Comparison of ENCODE assay signal across 8 mouse cellular contexts in the genomic region with DNA sequence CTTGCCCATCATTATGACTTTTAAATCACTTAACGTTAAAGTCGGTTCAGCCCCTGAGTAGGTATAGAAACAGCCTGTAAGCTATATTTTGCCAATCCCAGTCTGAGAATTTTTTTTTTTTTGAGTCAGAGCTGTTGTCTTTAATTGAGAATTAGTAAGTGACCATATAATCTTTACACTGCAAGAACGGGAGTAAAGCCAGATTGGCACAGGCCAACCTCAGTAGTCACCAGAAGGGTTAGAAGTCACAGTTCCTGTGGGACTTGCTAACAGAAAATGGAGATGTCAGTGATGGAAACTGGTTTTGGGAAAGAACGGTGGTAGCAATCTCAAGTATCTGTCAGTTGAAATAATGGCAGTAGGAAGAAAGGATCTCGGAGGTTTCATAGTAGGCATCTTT. TPM values are rescaled to one million over a fixed set of nuclear protein-coding genes. Genes with fewer than 3 reads are reported as not detected.
DNase-seq lines count a peak whose midpoint lies in the region; ATAC-seq and TF ChIP-seq lines count a peak whose summit lies in the region.
"Had no signal": no experiment of that assay in that cellular context is flagged by ENCODE, and none has a peak within 500 bp of the region (broad histone marks: within the 10 kb centered on the region; RNA-seq: fewer than 3 reads in every experiment).

No protein-coding gene starts in this region.

- intact Hi-C loops in left cerebral cortex, postnatal 14 days (cut with DNase I) = loop anchor here (5.0 kb wide), 2 partner anchors 73 to 132 kb away; no protein-coding TSS in a partner anchor

- peak overlapping the region; percentile 76; the same call in 1 of the 2 replicates for H3K4me2 ChIP-seq in intestine, embryonic 14.5 days (ENCODE audit: low read length)
- no peak overlapping the region for H3K4me2 ChIP-seq in intestine, embryonic 16.5 days (ENCODE audit: low read depth, low read length)
- H3K4me2 ChIP-seq in forebrain, postnatal 0 days (ENCODE audit: low read depth) = peak overlapping the region; percentile 67; the same call in 1 of the 2 replicates
- peak overlapping the region; percentile 93 for H3K4me2 ChIP-seq in liver, postnatal 0 days (ENCODE audit: low read depth, low read length)

- no peaks in the 10 kb centered on the region for H3K27me3 ChIP-seq in intestine, embryonic 14.5 days (replicated peaks; ENCODE audit: control insufficient read depth, insufficient read depth, low read length)
- H3K27me3 ChIP-seq in intestine, embryonic 16.5 days (replicated peaks; ENCODE audit: control insufficient read depth, insufficient read depth, low read length) = no peaks in the 10 kb centered on the region
- H3K27me3 ChIP-seq in forebrain, postnatal 0 days (ENCODE audit: insufficient read depth, low read length) = no peaks in the 10 kb centered on the region
- H3K27me3 ChIP-seq in liver, postnatal 0 days (ENCODE audit: insufficient read depth, low read length) = no peaks in the 10 kb centered on the region

- no peak overlapping the region for H3K27ac ChIP-seq in intestine, embryonic 14.5 days (ENCODE audit: low read depth)
- H3K27ac ChIP-seq in intestine, embryonic 16.5 days (ENCODE audit: low read length) = no peak overlapping the region
- H3K27ac ChIP-seq in forebrain, postnatal 0 days (ENCODE audit: low read depth, low read length) = no peak overlapping the region
- no peak overlapping the region for H3K27ac ChIP-seq in liver, postnatal 0 days (ENCODE audit: low read depth)

- no peaks in the 10 kb centered on the region for H3K9me3 ChIP-seq in intestine, embryonic 14.5 days (ENCODE audit: control insufficient read depth, low read length)
- H3K9me3 ChIP-seq in intestine, embryonic 16.5 days (ENCODE audit: control insufficient read depth, low read length) = no peaks in the 10 kb centered on the region
- no peaks in the 10 kb centered on the region for H3K9me3 ChIP-seq in forebrain, postnatal 0 days (ENCODE audit: low read length)
- H3K9me3 ChIP-seq in liver, postnatal 0 days (ENCODE audit: low read length) = no peaks in the 10 kb centered on the region

- H3K9ac ChIP-seq in intestine, embryonic 14.5 days (ENCODE audit: low read length) = no peak overlapping the region
- no peak overlapping the region for H3K9ac ChIP-seq in intestine, embryonic 16.5 days (ENCODE audit: low read depth, low read length)
- no peak overlapping the region for H3K9ac ChIP-seq in forebrain, postnatal 0 days
- no peak overlapping the region for H3K9ac ChIP-seq in liver, postnatal 0 days (replicated peaks)

- no peak for ATAC-seq in intestine, embryonic 14.5 days (replicated peaks; ENCODE audit: low FRiP score, low TSS enrichment, low read depth)
- ATAC-seq in intestine, embryonic 16.5 days = no peak
- ATAC-seq in forebrain, postnatal 0 days = no peak
- ATAC-seq in liver, postnatal 0 days = no peak

- WGBS in intestine, embryonic 14.5 days = 85% methylated on average over 5 of the region's 5 CpGs
- 89% methylated on average over 5 of the region's 5 CpGs for WGBS in intestine, embryonic 16.5 days
- 85% methylated on average over 5 of the region's 5 CpGs for WGBS in forebrain, postnatal 0 days
- 87% methylated on average over 5 of the region's 5 CpGs for WGBS in liver, postnatal 0 days (ENCODE audit: insufficient replicate concordance)

- TF ChIP-seq EP300 in liver, postnatal 0 days (IDR thresholded peaks at IDR 0.05; ENCODE audit: low read depth) = no peak

- H3K4me3 ChIP-seq in intestine, embryonic 14.5 days (ENCODE audit: low read depth, low read length) = no peak overlapping the region
- H3K4me3 ChIP-seq in intestine, embryonic 16.5 days (ENCODE audit: low read length) = no peak overlapping the region
- no peak overlapping the region for H3K4me3 ChIP-seq in forebrain, postnatal 0 days (ENCODE audit: low read depth, low read length)
- no peak overlapping the region for H3K4me3 ChIP-seq in liver, postnatal 0 days (ENCODE audit: low read depth, low read length)

- TF ChIP-seq CTCF in forebrain, postnatal 0 days (IDR thresholded peaks at IDR 0.05; ENCODE audit: low read depth) = no peak
- no peak for TF ChIP-seq CTCF in liver, postnatal 0 days (IDR thresholded peaks at IDR 0.05; ENCODE audit: low read depth)

- DNase-seq in intestine, embryonic 14.5 days (ENCODE audit: low spot score) = no peak
- DNase-seq in adipocyte (ENCODE audit: low spot score) = peak; percentile 73
- no peak for DNase-seq in forebrain, postnatal 0 days
- no peak for DNase-seq in liver, postnatal 0 days
- no peak for DNase-seq in left cerebral cortex, postnatal 14 days (ENCODE audit: low spot score in 2 of 2)
- no peak for DNase-seq in adrenal gland, adult 8-10 months
- DNase-seq: layer of hippocampus, adult 9-11 months had no signal

- H3K4me1 ChIP-seq in intestine, embryonic 14.5 days (replicated peaks; ENCODE audit: control insufficient read depth, insufficient read depth, low read length) = peaks cover 23% of the 10 kb centered on the region; the same call in 1 of the 2 replicates
- peaks cover 18% of the 10 kb centered on the region for H3K4me1 ChIP-seq in intestine, embryonic 16.5 days (ENCODE audit: control insufficient read depth, insufficient read depth, low read length)
- H3K4me1 ChIP-seq in forebrain, postnatal 0 days (ENCODE audit: insufficient read depth) = peaks cover 12% of the 10 kb centered on the region; the same call in 1 of the 2 replicates
- peaks cover 17% of the 10 kb centered on the region for H3K4me1 ChIP-seq in liver, postnatal 0 days (ENCODE audit: insufficient read depth)

- no peaks in the 10 kb centered on the region for H3K36me3 ChIP-seq in intestine, embryonic 14.5 days (ENCODE audit: control insufficient read depth, insufficient read depth, low read length)
- H3K36me3 ChIP-seq in intestine, embryonic 16.5 days (ENCODE audit: control insufficient read depth, insufficient read depth, low read length) = no peaks in the 10 kb centered on the region
- H3K36me3 ChIP-seq in forebrain, postnatal 0 days (ENCODE audit: insufficient read depth) = no peaks in the 10 kb centered on the region
- no peaks in the 10 kb centered on the region for H3K36me3 ChIP-seq in liver, postnatal 0 days (replicated peaks; ENCODE audit: insufficient read depth, low read length)

RNA-seq across cellular contexts. Expression of a gene that starts 1.6 kb away (rescaled TPM):
- polyA plus RNA-seq in intestine, embryonic 14.5 days (2014; fragmentation: Nextera tagmentation; extraction: Ambion mirVana) = 31.7 and 32.8 TPM in 2 replicates
- 57.6 and 70.9 TPM in 2 replicates for polyA plus RNA-seq in intestine, embryonic 16.5 days (2015; fragmentation: Nextera tagmentation; extraction: Ambion mirVana)
- total RNA-seq in forebrain, postnatal 0 days (2014; rRNA removed) = 36.6 and 39.1 TPM in 2 replicates
- polyA plus RNA-seq in forebrain, postnatal 0 days (2015; fragmentation: Nextera tagmentation; extraction: Ambion mirVana) = 25.2 and 30.3 TPM in 2 replicates
- polyA plus RNA-seq in liver, postnatal 0 days (2015; fragmentation: Nextera tagmentation; extraction: Ambion mirVana) = 17.1 and 18.6 TPM in 2 replicates
- 10 to 100 TPM; 45.9 to 46.6 TPM for total RNA-seq in left cerebral cortex, postnatal 14 days (2021)
- 10 to 100 TPM; 50.4 to 57.7 (median 54.3) TPM for total RNA-seq in adrenal gland, adult 8-10 months (2022)
